Mouse (Mus musculus) lung, adult 2 months (tissue): ENCODE measurements around the gene Snrnp25.

Source experiments
- CTCF ChIP-seq: fragments of 200-500 bp; IDR thresholded peaks from 2 replicates; pipeline ENCODE4 v1.5.1; 2011; ENCODE audit warnings: mild to moderate bottlenecking, low read length, control low read depth; ENCODE audit not compliant: insufficient read depth
- POLR2A ChIP-seq: fragments of 200-500 bp; IDR thresholded peaks from 2 replicates; pipeline ENCODE4 v1.6.1; 2011; ENCODE audit warnings: low read depth, mild to moderate bottlenecking, control low read depth, low read length, borderline replicate concordance; ENCODE audit errors: extremely low read depth

DNA sequence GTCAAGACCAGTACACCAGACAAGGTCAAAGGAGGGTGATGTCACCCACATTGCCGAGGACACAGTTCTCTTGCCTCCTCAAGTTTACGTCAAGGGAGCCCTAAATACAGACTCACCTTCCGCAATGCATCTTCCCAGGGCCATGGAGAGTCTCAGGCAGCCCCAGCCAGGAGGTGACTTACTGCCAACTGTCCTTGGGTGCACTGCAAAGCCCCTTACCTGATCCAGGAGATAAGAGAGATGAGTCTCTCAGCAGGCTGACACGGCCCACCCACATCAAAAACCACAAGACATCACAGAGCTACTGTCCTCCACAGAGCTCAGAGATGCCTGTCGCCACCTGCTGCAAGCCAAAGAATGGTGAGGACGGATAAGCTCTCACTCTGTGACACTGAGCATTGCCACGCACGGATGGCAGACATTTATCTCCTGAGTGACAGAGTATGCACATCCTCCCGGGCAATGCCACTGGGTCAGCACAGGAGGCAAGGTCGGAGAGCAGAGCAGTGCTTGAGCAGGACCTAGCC, 5.1 kb upstream of the Snrnp25 start, which contains the start of gene Il9r:
- TF ChIP-seq CTCF = no peak
- TF ChIP-seq POLR2A = no peak
